Mouse (Mus musculus) gastrocnemius, postnatal 10 days (tissue): Measurements from ENCODE around the gene Hexa. TPM values are rescaled to one million over a fixed set of nuclear protein-coding genes. Genes with fewer than 3 reads are reported as not detected.
A peak's percentile ranks its signal among the peaks of the same experiment; 100 is the strongest.

Source experiments
- DNase-seq: peaks from one replicate; pipeline ENCODE4 v3.0.0; 2021; ENCODE audit warnings: mixed read lengths
- long read RNA-seq, 2 experiments: library from polyadenylated mRNA; stranded (forward); transcript quantifications; one replicate each; pipeline ENCODE4 v2.0.0; 2021
- total RNA-seq, 2 experiments: library from RNA; stranded (reverse); gene quantifications; 2 replicates each; pipeline ENCODE4 v1.2.3; 2021

The Hexa gene
- 10 to 100 TPM; 25.7 to 37.4 TPM for total RNA-seq
- long read RNA-seq, experiment 1, transcript Hexa-201 (14 exons, 1,996 nt): major isoform, 69 of 74 reads
- long read RNA-seq, experiment 1, partial matches to known transcripts: 1 of 74 reads
- long read RNA-seq, experiment 1, other reads (novel, unspliced or antisense): 4 of 74 reads
- long read RNA-seq, experiment 2, transcript Hexa-201 (14 exons, 1,996 nt): major isoform, 35 of 43 reads
- long read RNA-seq, experiment 2, partial matches to known transcripts: 1 of 43 reads
- long read RNA-seq, experiment 2, other reads (novel, unspliced or antisense): 7 of 43 reads

GRCm38 (mm10) chr9:59539441-59540137 lies at the start of gene Hexa, which contains the start of gene Tmem202:
Gene Hexa (plus strand): TSS chr9:59539540.
Gene Tmem202 (minus strand): TSS chr9:59539847.
- peak; percentile 81 for DNase-seq

DNA sequence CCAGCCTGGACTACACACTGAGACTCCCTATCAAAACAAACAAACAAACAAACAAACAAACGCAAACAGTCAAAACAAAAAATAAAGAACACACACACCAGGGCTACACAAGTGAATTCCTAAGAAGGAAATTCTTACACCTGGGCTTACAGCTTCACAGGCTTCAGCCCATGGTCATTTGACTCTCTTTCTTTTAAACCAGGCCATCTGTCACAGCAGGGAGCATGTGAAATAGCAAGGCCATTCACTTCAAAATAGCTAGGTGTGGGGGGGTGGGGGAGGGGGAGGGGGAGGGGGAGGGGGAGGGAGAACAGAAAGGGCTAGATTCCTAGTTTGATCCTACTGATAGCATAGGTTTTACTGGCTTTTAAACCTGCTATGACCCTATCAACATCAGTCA lies 31.2 kb upstream of the Hexa start:
- no peak for DNase-seq

DNA sequence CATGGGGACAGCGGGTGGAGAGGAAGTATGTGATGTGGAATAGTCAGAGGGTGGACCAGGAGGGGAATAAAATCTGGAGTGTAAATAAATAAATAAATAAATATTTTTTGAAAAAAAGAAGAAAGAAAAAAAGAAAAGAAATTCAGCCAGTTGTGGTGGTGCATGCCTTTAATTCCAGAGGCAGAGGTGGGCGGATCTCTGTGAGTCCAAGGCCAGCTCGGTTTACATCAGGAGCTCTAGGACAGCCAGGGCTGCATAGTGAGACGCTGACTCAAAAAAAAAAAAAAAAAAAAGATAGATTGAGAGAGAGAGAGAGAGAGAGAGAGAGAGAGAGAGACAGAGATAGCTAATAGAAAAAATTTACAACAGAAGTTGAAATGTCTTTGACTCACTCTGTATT lies 27.0 kb upstream of the Hexa start:
- DNase-seq: no peak

DNA sequence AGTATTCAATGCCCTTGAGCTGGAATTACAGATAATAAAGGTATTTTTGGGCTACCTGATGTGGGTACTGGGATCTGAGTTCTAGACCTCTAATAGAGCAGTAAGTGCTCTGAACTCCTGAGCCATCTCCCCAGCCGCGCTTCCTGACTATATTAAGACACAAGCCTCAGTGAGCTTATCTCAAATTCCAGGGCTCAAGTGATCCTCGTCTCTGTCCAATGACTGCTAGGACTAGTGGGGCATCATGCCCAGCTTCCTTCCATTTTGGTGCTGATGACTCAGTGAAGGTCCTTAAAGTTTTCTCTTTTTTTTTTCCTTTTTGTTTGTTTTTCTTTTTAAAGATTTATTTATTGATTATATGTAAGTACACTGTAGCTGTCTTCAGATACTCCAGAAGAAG lies 24.3 kb upstream of the Hexa start:
- no peak for DNase-seq

GRCm38 (mm10) chr9:59517127-59517526 lies 22.2 kb upstream of the Hexa start:
- no peak for DNase-seq

- DNase-seq: peak; percentile 50
Measured at GRCm38 (mm10) chr9:59518976-59519375, 20.4 kb upstream of the Hexa start.

DNA sequence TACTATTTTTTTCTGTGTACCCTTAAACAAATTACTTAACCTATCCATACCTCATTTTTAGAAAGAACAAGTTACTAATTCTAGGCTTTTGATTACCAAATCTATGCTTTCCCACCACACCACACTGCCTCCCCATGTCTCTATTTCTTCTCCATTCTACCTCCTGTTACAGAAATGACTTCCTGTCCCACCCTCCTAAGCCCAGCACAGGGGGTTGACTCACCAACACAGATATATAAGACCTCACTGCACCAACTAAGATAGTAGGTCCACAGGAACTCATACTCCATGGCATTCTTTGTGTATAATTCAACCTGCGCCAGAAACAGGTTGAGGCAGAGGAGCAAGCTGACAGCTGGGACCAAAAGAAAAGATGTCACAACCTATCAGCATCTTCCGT lies 19.9 kb upstream of the Hexa start:
- no peak for DNase-seq

DNA sequence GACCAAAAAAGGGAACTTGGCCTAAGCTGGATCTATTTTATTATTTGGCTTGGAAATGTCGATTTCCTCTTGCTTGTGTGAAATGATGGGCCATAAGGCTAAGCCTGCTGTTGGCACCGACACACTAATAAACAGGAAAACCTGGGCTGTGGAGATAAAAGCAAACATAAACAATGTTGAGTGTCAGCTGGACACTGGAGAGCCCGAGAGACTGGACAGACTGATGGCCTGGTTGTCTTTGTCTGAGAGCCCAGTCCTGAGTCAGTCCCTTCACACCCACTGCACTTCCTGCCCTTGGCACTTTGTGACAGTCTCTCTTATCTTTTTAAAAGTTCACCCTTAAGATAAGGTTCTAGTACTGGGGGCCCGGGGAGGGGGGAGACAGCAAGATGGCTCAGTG lies 16.4 kb upstream of the Hexa start:
- no peak for DNase-seq

DNA sequence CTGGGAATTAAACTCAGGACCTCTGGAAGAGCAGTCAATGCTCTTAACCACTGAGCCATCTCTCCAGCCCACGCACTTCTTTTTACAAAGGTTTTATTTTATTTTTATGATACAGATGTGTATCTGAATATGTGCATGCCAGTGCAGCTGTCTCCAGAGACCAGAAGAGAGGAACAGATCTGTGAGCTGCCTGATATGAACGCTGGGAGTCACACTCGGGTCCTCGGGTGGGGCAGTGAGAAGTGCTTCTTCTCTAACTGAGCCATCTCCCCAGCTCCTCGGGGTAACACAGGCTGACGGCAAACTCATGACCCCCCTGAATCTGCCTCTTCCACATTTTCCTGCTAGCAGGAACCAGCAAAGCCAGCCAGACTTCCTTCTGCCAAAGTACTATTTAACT lies 12.6 kb upstream of the Hexa start:
- no peak for DNase-seq

GRCm38 (mm10) chr9:59527580-59527979 lies 11.8 kb upstream of the Hexa start:
- no peak for DNase-seq

DNA sequence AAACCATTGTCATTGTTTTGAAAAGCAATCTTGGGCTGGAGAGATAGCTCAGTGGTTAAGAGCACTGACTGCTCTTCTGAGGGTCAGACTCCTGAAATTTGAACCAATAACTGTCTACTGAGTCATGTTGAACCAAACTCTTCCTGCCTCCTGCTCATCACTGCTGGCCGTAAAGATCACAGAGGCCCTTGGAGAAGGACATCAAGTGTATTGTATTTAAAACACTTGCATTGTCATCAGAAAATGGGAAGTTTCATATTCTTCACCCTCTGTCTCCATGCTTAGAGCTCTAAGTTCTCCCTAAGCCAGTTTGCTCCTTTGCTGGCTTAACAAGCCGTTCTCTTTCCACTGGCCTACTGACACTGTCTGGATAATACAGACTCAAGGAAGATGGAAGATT lies 11.1 kb upstream of the Hexa start:
- DNase-seq: no peak

GRCm38 (mm10) chr9:59531645-59532044 lies 7.7 kb upstream of the Hexa start:
- DNase-seq: no peak

GRCm38 (mm10) chr9:59533422-59533821 lies 5.9 kb upstream of the Hexa start:
- DNase-seq: no peak

DNA sequence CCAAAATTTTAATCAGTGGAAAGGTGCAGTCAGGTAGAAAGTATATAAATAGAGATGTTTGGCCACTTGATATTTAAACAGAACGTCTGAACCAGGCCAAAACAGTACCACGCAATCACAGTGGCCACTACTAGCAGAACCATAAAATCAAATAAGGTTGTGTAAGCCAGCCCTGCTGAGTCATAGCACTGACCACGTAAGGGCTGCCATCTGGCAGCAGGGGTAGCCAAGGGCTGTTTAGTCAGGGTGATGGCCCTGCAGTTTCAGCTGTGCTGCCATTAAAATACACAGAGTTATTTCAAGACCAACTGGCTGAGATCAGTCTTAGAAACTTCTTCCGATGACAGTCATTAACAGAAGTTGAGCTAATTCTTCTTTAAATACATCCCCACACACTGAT lies 5.5 kb upstream of the Hexa start:
- DNase-seq: peak; percentile 37

- DNase-seq: no peak
Measured at GRCm38 (mm10) chr9:59537651-59538050, 1.7 kb upstream of the Hexa start.

GRCm38 (mm10) chr9:59541617-59542016 lies 2.3 kb downstream of the Hexa start:
- DNase-seq: no peak

- DNase-seq: no peak
Measured at GRCm38 (mm10) chr9:59542766-59543324, 3.5 kb downstream of the Hexa start.

- no peak for DNase-seq
Measured at GRCm38 (mm10) chr9:59544739-59545138, 5.4 kb downstream of the Hexa start.

GRCm38 (mm10) chr9:59547869-59548268 lies 8.5 kb downstream of the Hexa start:
- no peak for DNase-seq

- no peak for DNase-seq
Measured at GRCm38 (mm10) chr9:59548961-59549487, 9.7 kb downstream of the Hexa start.

GRCm38 (mm10) chr9:59550077-59550476 lies 10.7 kb downstream of the Hexa start:
- no peak for DNase-seq

DNA sequence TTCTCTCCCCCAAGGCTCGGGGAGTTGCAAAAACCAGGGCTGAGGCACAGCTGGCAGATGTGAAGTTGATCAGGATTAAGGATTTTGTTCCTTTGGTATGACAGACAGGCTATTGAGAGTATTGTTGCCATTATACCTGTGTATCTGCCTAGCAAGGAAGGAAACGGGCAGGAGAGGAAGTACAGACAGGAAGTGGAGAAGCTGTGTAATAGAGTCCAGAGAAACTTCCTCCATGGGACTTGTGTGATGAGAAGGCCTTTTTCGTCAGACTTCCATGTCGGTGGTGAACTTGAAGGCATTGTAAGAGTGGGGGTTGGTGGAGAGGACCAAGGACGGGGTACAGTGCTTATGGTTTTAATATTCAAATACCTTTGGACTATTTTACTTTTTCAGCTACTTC lies 11.7 kb downstream of the Hexa start:
- no peak for DNase-seq

- peak; percentile 28 for DNase-seq
Measured at GRCm38 (mm10) chr9:59551620-59552031, 12.3 kb downstream of the Hexa start.
